ENCODE assay signal across 20 mouse cellular contexts in the genomic region with DNA sequence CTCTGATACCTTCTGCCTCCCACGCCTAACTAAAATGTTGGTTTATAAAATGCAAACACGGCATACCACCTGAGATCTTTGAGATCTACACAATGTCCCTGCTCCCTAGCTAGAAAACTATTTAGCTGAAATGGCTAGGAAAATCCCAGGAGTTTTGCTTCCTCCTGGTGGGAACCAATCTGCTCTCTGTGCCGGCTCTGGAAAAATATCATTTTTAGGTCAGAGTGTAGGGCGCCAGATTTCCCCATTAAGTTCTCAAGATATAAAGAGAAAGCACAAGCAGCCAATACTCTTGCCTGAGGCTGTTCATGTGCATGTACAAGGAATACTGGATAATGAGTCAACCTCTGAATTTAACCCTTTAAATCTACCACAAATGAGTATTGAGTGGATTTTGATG.
A peak's percentile ranks its signal among the peaks of the same experiment; 100 is the strongest.
DNase-seq lines count a peak whose midpoint lies in the region; ATAC-seq and TF ChIP-seq lines count a peak whose summit lies in the region.
"Had no signal": no experiment of that assay in that cellular context is flagged by ENCODE, and none has a peak within 500 bp of the region (broad histone marks: within the 10 kb centered on the region; RNA-seq: fewer than 3 reads in every experiment).

No protein-coding gene starts in this region.

- no peaks in the 10 kb centered on the region for H3K36me3 ChIP-seq in midbrain, embryonic 14.5 days (ENCODE audit: control insufficient read depth, insufficient read depth, low read length)
- H3K36me3 ChIP-seq in midbrain, embryonic 10.5 days = no peaks in the 10 kb centered on the region
- no peaks in the 10 kb centered on the region for H3K36me3 ChIP-seq in hindbrain, embryonic 16.5 days (ENCODE audit: control insufficient read depth, insufficient read depth, low read length)
- H3K36me3 ChIP-seq: embryonic facial prominence, embryonic 13.5 days; forebrain, embryonic 12.5 days; heart, embryonic 13.5 days; hindbrain, embryonic 15.5 days had no signal

- no peak for ATAC-seq in midbrain, embryonic 14.5 days (ENCODE audit: low FRiP score, low TSS enrichment)
- no peak for ATAC-seq in hindbrain, embryonic 16.5 days
- ATAC-seq: activated CD4-positive, CD25-positive, alpha-beta regulatory T cell, adult 4 months; forebrain, embryonic 16.5 days; inflammation-experienced regulatory T-cells, adult 6 months; intestine, postnatal 0 days; Patski had no signal

- H3K27me3 ChIP-seq in midbrain, embryonic 14.5 days (ENCODE audit: control insufficient read depth, insufficient read depth, low read length) = no peaks in the 10 kb centered on the region
- H3K27me3 ChIP-seq in midbrain, embryonic 10.5 days (ENCODE audit: low read depth, poor library complexity, severe bottlenecking) = no peaks in the 10 kb centered on the region
- no peaks in the 10 kb centered on the region for H3K27me3 ChIP-seq in hindbrain, embryonic 16.5 days (replicated peaks; ENCODE audit: control insufficient read depth, insufficient read depth, low read length)
- H3K27me3 ChIP-seq: CH12.LX; embryonic facial prominence, embryonic 13.5 days; forebrain, embryonic 12.5 days; heart, embryonic 13.5 days; hindbrain, embryonic 15.5 days; Patski had no signal

- no peak overlapping the region for H3K27ac ChIP-seq in midbrain, embryonic 14.5 days (replicated peaks; ENCODE audit: low read depth, low read length)
- no peak overlapping the region for H3K27ac ChIP-seq in midbrain, embryonic 10.5 days (replicated peaks)
- no peak overlapping the region for H3K27ac ChIP-seq in hindbrain, embryonic 16.5 days (ENCODE audit: low read depth, low read length)
- H3K27ac ChIP-seq: embryonic facial prominence, embryonic 13.5 days; forebrain, embryonic 12.5 days; heart, embryonic 13.5 days; hindbrain, embryonic 15.5 days had no signal

- no peak overlapping the region for H3K4me2 ChIP-seq in midbrain, embryonic 14.5 days (ENCODE audit: low read length)
- H3K4me2 ChIP-seq in hindbrain, embryonic 16.5 days (ENCODE audit: low read length) = no peak overlapping the region
- H3K4me2 ChIP-seq: embryonic facial prominence, embryonic 13.5 days; forebrain, embryonic 12.5 days; heart, embryonic 13.5 days; hindbrain, embryonic 15.5 days had no signal

- no peak overlapping the region for H3K9ac ChIP-seq in midbrain, embryonic 14.5 days (replicated peaks; ENCODE audit: low read length)
- H3K9ac ChIP-seq in hindbrain, embryonic 16.5 days (ENCODE audit: low read depth, low read length) = no peak overlapping the region
- H3K9ac ChIP-seq: embryonic facial prominence, embryonic 13.5 days; forebrain, embryonic 12.5 days; heart, embryonic 13.5 days; hindbrain, embryonic 15.5 days had no signal

- no peak for TF ChIP-seq CTCF in lung, adult 2 months (IDR thresholded peaks at IDR 0.05; ENCODE audit: insufficient read depth, low read length)

- H3K4me1 ChIP-seq in midbrain, embryonic 14.5 days (ENCODE audit: control insufficient read depth, insufficient read depth, low read length) = no peaks in the 10 kb centered on the region
- peaks cover 7% of the 10 kb centered on the region for H3K4me1 ChIP-seq in midbrain, embryonic 10.5 days
- no peaks in the 10 kb centered on the region for H3K4me1 ChIP-seq in lung, adult 2 months (ENCODE audit: control insufficient read depth, insufficient read depth, low read length)
- H3K4me1 ChIP-seq in hindbrain, embryonic 16.5 days (ENCODE audit: control insufficient read depth, insufficient read depth, low read depth, low read length) = peaks cover 2% of the 10 kb centered on the region; the same call in 1 of the 2 replicates
- H3K4me1 ChIP-seq: embryonic facial prominence, embryonic 13.5 days; forebrain, embryonic 12.5 days; heart, embryonic 13.5 days; hindbrain, embryonic 15.5 days had no signal

- 87% methylated on average over 4 of the region's 4 CpGs for WGBS in midbrain, embryonic 14.5 days
- 92% methylated on average over 4 of the region's 4 CpGs for WGBS in midbrain, embryonic 10.5 days
- WGBS in lung, adult 2 months = 93% methylated on average over 4 of the region's 4 CpGs
- 83% methylated on average over 4 of the region's 4 CpGs for WGBS in hindbrain, embryonic 16.5 days

- TF ChIP-seq POLR2A in lung, adult 2 months (IDR thresholded peaks at IDR 0.05; ENCODE audit: borderline replicate concordance, extremely low read depth, low read depth, low read length) = no peak

- peak; percentile 23 for DNase-seq in midbrain, embryonic 14.5 days
- DNase-seq in midbrain, embryonic 10.5 days (ENCODE audit: low spot score) = no peak
- DNase-seq in cerebellum, adult 18-20 months = peak; percentile 30 to 35
- DNase-seq in cerebellum, adult 9-11 months = peak; percentile 50
- DNase-seq in thymus, adult 18-20 months = no peak
- DNase-seq in lung, adult 2 months = no peak
- DNase-seq: adrenal gland, postnatal 14 days; gastrocnemius, postnatal 14 days; heart, postnatal 36 days had no signal

- no peak overlapping the region for H3K4me3 ChIP-seq in midbrain, embryonic 14.5 days (replicated peaks; ENCODE audit: low read depth, low read length)
- no peak overlapping the region for H3K4me3 ChIP-seq in midbrain, embryonic 10.5 days
- no peak overlapping the region for H3K4me3 ChIP-seq in lung, adult 2 months (replicated peaks; ENCODE audit: extremely low read depth, low read depth, low read length)
- no peak overlapping the region for H3K4me3 ChIP-seq in hindbrain, embryonic 16.5 days (ENCODE audit: low read length)
- H3K4me3 ChIP-seq: embryonic facial prominence, embryonic 13.5 days; forebrain, embryonic 12.5 days; heart, embryonic 13.5 days; hindbrain, embryonic 15.5 days had no signal

- H3K9me3 ChIP-seq in midbrain, embryonic 14.5 days (ENCODE audit: control insufficient read depth, low read length) = no peaks in the 10 kb centered on the region
- no peaks in the 10 kb centered on the region for H3K9me3 ChIP-seq in midbrain, embryonic 10.5 days (replicated peaks)
- no peaks in the 10 kb centered on the region for H3K9me3 ChIP-seq in hindbrain, embryonic 16.5 days (ENCODE audit: control insufficient read depth, low read length)
- H3K9me3 ChIP-seq: embryonic facial prominence, embryonic 13.5 days; forebrain, embryonic 12.5 days; heart, embryonic 13.5 days; hindbrain, embryonic 15.5 days had no signal

Comparison
In these comparisons a context has a peak if more than half of its experiments do, and no peak if none do; other contexts are left out.
1. DNase-seq: peak in midbrain, embryonic 14.5 days (single experiment), cerebellum, adult 18-20 months (2 of 2) and cerebellum, adult 9-11 months (single experiment); none in midbrain, embryonic 10.5 days (single experiment), thymus, adult 18-20 months (0 of 2) and lung, adult 2 months (single experiment).